Comparison of ENCODE assay signal across 8 mouse cellular contexts in genomic region chr17:35262664-35263522, GRCm38 (mm10). TPM values are rescaled to one million over a fixed set of nuclear protein-coding genes. Genes with fewer than 3 reads are reported as not detected.
DNase-seq lines count a peak whose midpoint lies in the region; ATAC-seq and TF ChIP-seq lines count a peak whose summit lies in the region.

H2-D1 (plus strand) TSS chr17:35262730.

- ATAC-seq in embryonic facial prominence, embryonic 15.5 days (ENCODE audit: insufficient number of reproducible peaks, low FRiP score, low TSS enrichment, low read depth) = peak; percentile 88
- peak; percentile 90 for ATAC-seq in kidney, embryonic 14.5 days (ENCODE audit: low FRiP score, low TSS enrichment)
- peak; percentile 76 for ATAC-seq in limb, embryonic 15.5 days (ENCODE audit: insufficient number of reproducible peaks, low FRiP score, low TSS enrichment, low read depth)

- H3K4me3 ChIP-seq in bone marrow, adult 2 months (replicated peaks; ENCODE audit: control insufficient read depth, low read depth, low read length) = peak within 1 kb of the TSS; percentile 84
- peak within 1 kb of the TSS; percentile 67 for H3K4me3 ChIP-seq in embryonic facial prominence, embryonic 15.5 days (replicated peaks)
- peak within 1 kb of the TSS; percentile 64 for H3K4me3 ChIP-seq in kidney, embryonic 14.5 days (ENCODE audit: low read length)
- peak within 1 kb of the TSS; percentile 57 for H3K4me3 ChIP-seq in limb, embryonic 15.5 days

- peaks cover 6% of the 10 kb centered on the region for H3K4me1 ChIP-seq in bone marrow, adult 2 months (ENCODE audit: control insufficient read depth, insufficient read depth, low read length)
- H3K4me1 ChIP-seq in embryonic facial prominence, embryonic 15.5 days = peaks cover 16% of the 10 kb centered on the region
- no peaks in the 10 kb centered on the region for H3K4me1 ChIP-seq in kidney, embryonic 14.5 days (ENCODE audit: control insufficient read depth, insufficient read depth, low read length)
- peaks cover 10% of the 10 kb centered on the region; the same call in 1 of the 2 replicates for H3K4me1 ChIP-seq in limb, embryonic 15.5 days

- H3K36me3 ChIP-seq in embryonic facial prominence, embryonic 15.5 days = no peaks in the 10 kb centered on the region
- H3K36me3 ChIP-seq in kidney, embryonic 14.5 days (ENCODE audit: control insufficient read depth, insufficient read depth, low read length) = no peaks in the 10 kb centered on the region
- no peaks in the 10 kb centered on the region for H3K36me3 ChIP-seq in limb, embryonic 15.5 days

- TF ChIP-seq CTCF in bone marrow, adult 2 months (IDR thresholded peaks at IDR 0.05; ENCODE audit: control insufficient read depth, insufficient read depth, low read length) = no peak

- H3K27me3 ChIP-seq in embryonic facial prominence, embryonic 15.5 days = peaks cover 40% of the 10 kb centered on the region
- peaks cover 25% of the 10 kb centered on the region for H3K27me3 ChIP-seq in kidney, embryonic 14.5 days (ENCODE audit: control insufficient read depth, insufficient read depth, low read length)
- H3K27me3 ChIP-seq in limb, embryonic 15.5 days = peaks cover 72% of the 10 kb centered on the region

- peak within 1 kb of the TSS; percentile 87 for H3K27ac ChIP-seq in bone marrow, adult 2 months (ENCODE audit: control insufficient read depth, insufficient read depth, low read depth, low read length, poor library complexity)
- no peak within 1 kb of the TSS for H3K27ac ChIP-seq in embryonic facial prominence, embryonic 15.5 days (replicated peaks)
- no peak within 1 kb of the TSS for H3K27ac ChIP-seq in kidney, embryonic 14.5 days (ENCODE audit: low read depth, low read length)
- H3K27ac ChIP-seq in limb, embryonic 15.5 days = no peak within 1 kb of the TSS

- H3K4me2 ChIP-seq in embryonic facial prominence, embryonic 15.5 days (replicated peaks) = peak within 1 kb of the TSS; percentile 100
- H3K4me2 ChIP-seq in kidney, embryonic 14.5 days (replicated peaks; ENCODE audit: low read depth, low read length) = peak within 1 kb of the TSS; percentile 99
- H3K4me2 ChIP-seq in limb, embryonic 15.5 days = peak within 1 kb of the TSS; percentile 94

- no peaks in the 10 kb centered on the region for H3K9me3 ChIP-seq in embryonic facial prominence, embryonic 15.5 days (replicated peaks)
- no peaks in the 10 kb centered on the region for H3K9me3 ChIP-seq in kidney, embryonic 14.5 days (ENCODE audit: control insufficient read depth, low read length)
- H3K9me3 ChIP-seq in limb, embryonic 15.5 days = no peaks in the 10 kb centered on the region

- H3K9ac ChIP-seq in embryonic facial prominence, embryonic 15.5 days = peak within 1 kb of the TSS; percentile 46; the same call in 1 of the 2 replicates
- H3K9ac ChIP-seq in kidney, embryonic 14.5 days (ENCODE audit: low read depth, low read length) = peak within 1 kb of the TSS; percentile 50
- peak within 1 kb of the TSS; percentile 47 for H3K9ac ChIP-seq in limb, embryonic 15.5 days

- DNase-seq in 3T3-L1 (ENCODE audit: low read depth, low spot score) = peak; percentile 96
- DNase-seq in heart, adult 9 months (ENCODE audit: low spot score in 2 of 2) = peak; percentile 99
- DNase-seq in monocyte, adult 2 months (ENCODE audit: low read depth in 1 of 2, low spot score in 2 of 2) = peak; percentile 100
- peak; percentile 100 for DNase-seq in spleen, postnatal 36 days (ENCODE audit: low spot score in 2 of 2)

- under 1% methylated on average over 72 of the region's 73 CpGs for WGBS in bone marrow, adult 2 months
- 1% methylated on average over 73 of the region's 73 CpGs for WGBS in embryonic facial prominence, embryonic 15.5 days
- WGBS in kidney, embryonic 14.5 days = 1% methylated on average over 73 of the region's 73 CpGs
- 1% methylated on average over 71 of the region's 73 CpGs for WGBS in limb, embryonic 15.5 days

- TF ChIP-seq POLR2A in bone marrow, adult 2 months (IDR thresholded peaks at IDR 0.05; ENCODE audit: borderline replicate concordance, control insufficient read depth, low read depth, low read length) = peak; percentile 99

RNA-seq across cellular contexts. Expression of gene H2-D1, which starts in this region (rescaled TPM):
- 399 and 727 TPM in 2 replicates for polyA plus RNA-seq in bone marrow, adult 2 months (2011; ENCODE audit: insufficient read depth, insufficient read length, low replicate concordance, missing spikeins)
- polyA plus RNA-seq in embryonic facial prominence, embryonic 15.5 days (2015; fragmentation: Nextera tagmentation; extraction: Ambion mirVana) = 81.6 and 82.0 TPM in 2 replicates
- 38.3 and 42.8 TPM in 2 replicates for polyA plus RNA-seq in kidney, embryonic 14.5 days (2014; fragmentation: Nextera tagmentation; extraction: Ambion mirVana)
- 84.7 and 93.0 TPM in 2 replicates for polyA plus RNA-seq in limb, embryonic 15.5 days (2015; fragmentation: Nextera tagmentation; extraction: Ambion mirVana)
